Mouse (Mus musculus): ENCODE data around the gene Tspyl2.
"Not testable (repeated sequence)": the region's sequence is repeated elsewhere in the genome, so short reads cannot be mapped to it uniquely, and the experiment has no call there.

Gene Tspyl2

DNA sequence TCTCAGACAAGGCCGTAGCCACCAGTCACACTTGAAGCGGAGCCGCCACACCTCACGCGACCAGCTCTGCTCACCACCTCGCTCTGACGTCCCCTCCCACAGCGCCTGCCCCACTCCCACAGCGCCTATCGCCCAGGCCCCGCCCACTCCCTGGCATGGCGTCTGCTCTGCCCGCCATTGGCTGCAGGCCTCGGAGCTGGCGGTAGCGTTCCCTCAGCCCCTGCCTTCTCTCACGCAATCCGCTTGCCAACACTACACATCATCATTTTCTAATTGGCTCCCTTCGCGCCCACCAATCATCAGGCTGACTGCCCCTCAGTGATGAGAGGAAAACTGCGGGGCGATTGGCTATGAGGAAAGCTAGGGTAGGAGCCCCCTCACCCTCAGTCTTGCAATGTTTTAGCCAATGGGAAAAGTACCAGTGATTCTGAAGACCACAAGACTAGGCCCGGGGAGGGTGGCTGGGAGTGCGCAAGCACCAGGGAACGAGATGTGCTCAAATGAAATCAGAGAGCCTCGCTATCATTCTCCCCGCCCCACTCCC is at the start of gene Tspyl2:
Gene Tspyl2 (minus strand): TSS at position 68 of the 544 bp plus-strand sequence.
- DNase-seq (ENCODE audit: low spot score): peak; percentile 94

DNA sequence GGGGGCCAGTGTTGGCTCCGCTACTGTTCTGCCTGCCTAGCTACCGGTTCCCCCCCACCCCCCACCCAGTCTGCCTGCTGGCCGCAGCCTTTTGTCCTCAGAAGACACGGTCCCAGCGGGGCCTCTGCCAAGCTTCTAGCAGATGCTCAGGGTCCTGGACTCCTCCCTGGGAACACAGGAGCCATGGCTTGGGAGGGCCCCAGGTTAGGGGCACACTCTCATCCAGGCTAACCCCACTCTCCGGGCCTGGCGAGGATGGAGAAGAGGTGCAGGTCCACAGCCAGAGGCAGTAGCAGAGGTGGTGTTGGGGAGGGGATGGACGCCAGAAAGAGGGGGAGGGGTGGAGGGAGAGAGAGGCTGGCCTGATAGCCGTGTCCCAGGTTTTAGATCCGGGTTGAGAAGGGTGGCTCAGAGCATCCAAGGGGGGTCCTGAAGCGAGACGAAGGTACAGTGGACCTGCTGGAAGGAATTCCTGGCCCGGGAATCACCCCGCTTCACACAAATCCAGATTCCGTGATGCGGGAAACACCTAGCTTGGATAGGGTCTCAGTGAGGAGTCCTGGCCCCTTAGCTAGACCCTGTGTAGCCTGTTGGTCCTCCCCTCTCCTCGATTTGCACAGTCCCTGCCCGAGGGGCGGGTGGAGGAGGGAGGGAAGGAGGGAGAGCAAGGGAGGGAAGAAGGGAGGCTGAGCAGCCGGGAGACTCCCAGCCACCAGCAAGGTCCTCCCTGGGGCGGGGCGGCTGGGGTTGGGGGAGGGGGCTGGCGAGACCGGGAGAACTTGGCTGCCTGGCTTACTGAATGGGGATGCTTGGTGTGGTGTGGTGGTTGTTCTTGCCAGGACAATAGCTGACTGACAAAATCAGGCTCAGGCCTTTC is 26.4 kb upstream of the Tspyl2 start, which contains the start of gene Gpr173:
Gene Gpr173 (minus strand): TSS at position 308 of the 877 bp plus-strand sequence.
- peak; percentile 76 for DNase-seq (ENCODE audit: low spot score)

- peak; percentile 4 for DNase-seq (ENCODE audit: low spot score)
Observed at GRCm38 (mm10) chrX:152368054-152368396, 25.8 kb upstream of the Tspyl2 start.

DNA sequence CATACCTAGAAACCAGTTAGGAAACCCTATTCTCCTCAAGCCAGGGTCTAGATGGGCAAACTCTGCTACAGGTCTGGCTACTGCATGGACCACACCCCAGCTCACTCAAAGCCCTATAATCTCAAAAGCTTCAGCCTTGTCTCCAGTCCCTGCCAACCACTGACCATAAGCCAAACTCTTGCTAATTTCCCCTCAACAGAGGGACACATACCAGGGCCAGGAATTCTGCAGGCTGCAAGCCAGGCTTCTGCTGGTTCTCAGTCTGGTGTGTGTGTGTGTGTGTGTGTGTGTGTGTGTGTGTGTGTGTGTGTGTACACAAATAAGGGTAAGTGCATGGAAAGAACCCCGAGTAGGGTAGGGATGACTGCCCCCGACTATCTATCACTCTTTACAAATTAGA is 24.2 kb upstream of the Tspyl2 start:
- no peak for DNase-seq (ENCODE audit: low spot score)

- DNase-seq (ENCODE audit: low spot score): peak; percentile 76
Observed at GRCm38 (mm10) chrX:152352553-152353153, 10.4 kb upstream of the Tspyl2 start.

GRCm38 (mm10) chrX:152347041-152347440 is 4.8 kb upstream of the Tspyl2 start:
- DNase-seq (ENCODE audit: low spot score): no peak

GRCm38 (mm10) chrX:152346587-152346986 is 4.4 kb upstream of the Tspyl2 start:
- DNase-seq (ENCODE audit: low spot score): no peak

- DNase-seq (ENCODE audit: low spot score): no peak
Observed at GRCm38 (mm10) chrX:152342903-152343302, 678 bp upstream of the Tspyl2 start.

DNA sequence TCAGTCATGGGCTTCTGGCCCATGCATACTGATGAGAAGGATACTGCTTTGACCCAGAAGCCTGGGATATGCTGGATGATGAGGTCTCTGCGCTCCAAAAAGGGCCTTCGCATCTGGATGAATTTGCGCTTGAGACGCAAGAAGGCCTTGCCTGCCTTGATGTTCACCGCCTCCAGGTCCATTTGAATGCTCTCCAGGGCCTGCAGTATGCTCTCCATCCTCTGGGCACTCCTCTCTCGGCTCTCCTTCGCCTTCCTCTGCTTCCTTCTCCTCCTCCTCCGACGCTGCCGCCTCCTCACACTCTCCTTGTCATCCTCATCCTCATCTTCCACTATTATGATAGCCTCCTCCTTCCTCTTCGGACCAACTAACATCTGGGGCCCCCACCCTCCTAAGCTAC is 729 bp downstream of the Tspyl2 start:
- DNase-seq (ENCODE audit: low spot score): peak; percentile 25

DNA sequence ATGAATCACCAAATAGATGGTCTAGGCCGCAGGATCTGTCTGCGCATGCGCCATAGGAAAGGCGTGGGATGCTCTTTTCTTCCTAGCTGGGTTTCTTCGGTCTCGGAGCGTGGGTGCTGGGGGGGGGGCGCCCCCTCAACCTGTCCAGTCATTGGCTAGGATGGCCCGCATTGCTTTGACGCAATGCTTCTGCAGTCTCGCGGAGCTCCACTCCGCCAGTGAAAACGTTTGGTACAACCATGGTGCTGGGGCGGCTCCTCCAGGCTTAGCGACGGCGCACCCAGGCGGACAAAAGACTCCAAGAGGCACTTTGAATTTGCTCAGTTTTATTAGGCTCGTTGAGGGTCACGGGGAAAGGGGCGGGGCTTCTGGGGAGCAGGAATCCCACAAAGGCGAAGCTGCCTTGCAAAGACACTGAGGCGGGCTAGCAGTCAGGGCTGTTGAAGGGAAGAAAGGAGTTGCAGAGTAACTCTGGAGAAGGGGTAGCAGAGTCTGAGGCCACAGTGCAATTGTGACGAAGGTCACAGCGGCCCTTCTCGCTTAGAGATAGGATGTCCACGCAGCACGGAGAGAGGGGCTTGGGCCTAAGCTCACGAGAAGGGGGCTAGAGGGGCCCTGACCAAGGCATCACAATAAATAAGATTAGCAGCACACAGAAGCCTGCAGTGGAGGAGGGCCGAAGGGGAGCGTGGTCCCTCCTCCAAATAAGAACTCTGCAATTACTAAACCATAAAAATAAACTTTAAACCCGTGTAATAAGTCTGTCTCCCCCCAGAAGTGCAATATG is 5.5 kb downstream of the Tspyl2 start:
- DNase-seq (ENCODE audit: low spot score): peak; percentile 91

GRCm38 (mm10) chrX:152336123-152336522 is 6.1 kb downstream of the Tspyl2 start:
- DNase-seq (ENCODE audit: low spot score): not testable (repeated sequence)

- not testable (repeated sequence) for DNase-seq (ENCODE audit: low spot score)
Observed at GRCm38 (mm10) chrX:152329400-152329799, 12.8 kb downstream of the Tspyl2 start.

GRCm38 (mm10) chrX:152327689-152328052 is 14.6 kb downstream of the Tspyl2 start:
- no peak for DNase-seq (ENCODE audit: low spot score)

DNA sequence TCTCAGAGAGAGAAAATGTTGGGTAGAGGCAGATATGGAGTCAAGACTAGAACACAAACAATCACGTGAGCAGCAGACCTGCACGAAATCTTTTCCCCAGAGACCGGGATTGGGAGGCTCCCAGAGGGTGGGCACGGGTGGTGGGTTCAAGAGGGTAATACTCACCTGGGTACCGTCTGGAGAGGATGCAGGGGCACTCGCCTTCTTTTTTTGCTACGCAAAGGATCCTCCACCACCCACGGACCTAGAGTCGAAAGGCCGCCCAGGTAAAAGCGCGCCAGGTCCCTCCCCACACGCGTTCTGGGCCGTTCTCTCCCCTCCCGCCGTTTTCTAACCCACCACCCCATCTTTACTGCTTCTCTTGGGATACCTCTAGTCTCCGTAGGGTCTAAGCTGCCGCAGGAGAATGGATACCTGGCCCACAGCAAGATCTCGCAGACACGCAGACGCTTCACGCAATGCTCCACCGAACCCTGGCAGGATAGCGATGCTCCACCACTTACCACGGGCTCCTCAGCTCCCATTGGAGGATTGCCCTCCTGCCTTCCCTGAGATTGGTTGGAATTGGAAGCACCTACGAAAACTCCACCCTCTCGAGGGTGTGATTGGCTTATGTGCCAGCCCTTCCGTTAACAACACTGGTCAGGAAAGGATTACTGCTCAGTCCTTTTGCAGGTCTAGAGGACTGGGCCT is 15.1 kb downstream of the Tspyl2 start, which contains the start of gene Kantr:
Gene Kantr (minus strand): TSS at position 500 of the 693 bp plus-strand sequence.
- peak; percentile 87 for DNase-seq (ENCODE audit: low spot score)

DNA sequence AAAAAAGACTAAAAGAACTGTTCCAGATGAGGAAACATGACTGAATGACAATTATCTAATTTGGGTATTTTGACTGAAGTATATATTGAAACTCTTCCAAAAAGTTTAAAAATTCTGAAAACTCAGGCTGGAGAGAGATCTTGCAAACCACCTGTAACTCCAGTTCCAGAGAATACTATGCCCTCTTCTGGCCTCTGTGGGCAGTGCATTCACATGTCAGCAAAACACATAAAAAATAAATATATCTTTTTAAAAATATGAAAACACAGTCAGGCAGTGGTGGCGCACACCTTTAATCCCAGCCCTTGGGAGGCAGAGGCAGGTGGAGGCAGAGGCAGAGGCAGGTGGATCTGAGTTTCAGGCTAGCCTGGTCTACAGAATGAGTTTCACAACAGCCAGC is 18.6 kb downstream of the Tspyl2 start:
- no peak for DNase-seq (ENCODE audit: low spot score)

DNA sequence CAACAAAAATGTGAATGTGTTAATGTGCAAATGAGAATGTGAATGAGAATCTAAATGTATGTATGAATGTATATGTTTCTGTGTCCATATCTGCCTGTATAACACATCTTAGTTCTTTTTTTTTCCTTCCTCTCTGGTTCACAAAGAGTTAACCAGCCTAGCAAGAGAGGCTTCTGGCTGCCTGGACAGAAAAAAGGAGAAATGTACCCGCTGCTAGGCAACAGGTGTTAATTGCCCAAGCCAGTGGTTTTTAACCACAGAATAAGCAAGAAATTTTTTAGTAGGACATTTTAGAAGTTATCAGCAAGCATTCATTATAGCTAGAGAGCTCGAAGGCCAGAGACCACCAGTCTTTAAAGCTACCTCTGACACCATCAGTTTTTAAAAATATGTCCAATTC is 19.4 kb downstream of the Tspyl2 start:
- no peak for DNase-seq (ENCODE audit: low spot score)

DNA sequence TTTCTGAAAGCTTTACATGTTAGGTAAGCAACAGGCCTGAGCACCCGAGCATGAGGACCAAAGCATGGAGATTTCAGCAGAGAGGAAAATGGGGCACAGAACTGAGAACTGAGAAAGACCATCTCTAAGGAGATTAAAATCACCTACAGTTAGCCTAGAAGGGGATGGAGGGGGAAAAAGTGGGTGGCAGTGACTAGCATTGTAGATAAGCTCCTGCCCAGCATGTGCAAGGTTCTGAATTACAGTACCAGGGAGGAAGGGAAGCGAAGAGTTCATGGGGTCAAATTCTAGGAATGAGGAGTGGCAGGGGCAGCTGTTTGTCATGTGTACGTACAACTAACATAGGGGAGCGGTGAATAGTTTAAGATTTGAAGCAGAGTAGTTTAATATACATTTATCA is 21.7 kb downstream of the Tspyl2 start:
- no peak for DNase-seq (ENCODE audit: low spot score)

- peak; percentile 46 for DNase-seq (ENCODE audit: low spot score)
Observed at GRCm38 (mm10) chrX:152307942-152308341, 34.3 kb downstream of the Tspyl2 start.

GRCm38 (mm10) chrX:152307371-152307770 is 34.9 kb downstream of the Tspyl2 start:
- no peak for DNase-seq (ENCODE audit: low spot score)

- DNase-seq (ENCODE audit: low spot score): no peak
Observed at GRCm38 (mm10) chrX:152306224-152306623, 36.0 kb downstream of the Tspyl2 start.

GRCm38 (mm10) chrX:152287026-152287425 is 55.2 kb downstream of the Tspyl2 start:
- DNase-seq (ENCODE audit: low spot score): not testable (repeated sequence)

Measured in embryo, embryonic 10.5 days (tissue).